Mouse (Mus musculus): Measurements from ENCODE around the gene Gtf2ird2. TPM values are rescaled to one million over a fixed set of nuclear protein-coding genes. Genes with fewer than 3 reads are reported as not detected.
A peak's percentile ranks its signal among the peaks of the same experiment; 100 is the strongest.

Gene Gtf2ird2
- polyA plus RNA-seq, 1 experiment from 2014 or later: 8.4 TPM

GRCm38 (mm10) chr5:134257349-134258031 lies 73.7 kb downstream of the Gtf2ird2 start:
- no peak overlapping the region for H3K27ac ChIP-seq
- no peak overlapping the region for H3K9ac ChIP-seq
- no peak overlapping the region for H3K4me2 ChIP-seq
- WGBS: 89% methylated on average over 13 of the region's 13 CpGs
- H3K9me3 ChIP-seq: no peaks in the 10 kb centered on the region
- no peaks in the 10 kb centered on the region for H3K27me3 ChIP-seq
- peaks cover 92% of the 10 kb centered on the region for H3K36me3 ChIP-seq
- ATAC-seq (ENCODE audit: insufficient number of reproducible peaks, low FRiP score, low TSS enrichment, low read depth): no peak
- H3K4me1 ChIP-seq: no peaks in the 10 kb centered on the region
- no peak overlapping the region for H3K4me3 ChIP-seq

- Histone ChIP-seq H3K9me3 (no peaks in the 10 kb centered on the region), H3K4me2 (no peak overlapping the region), H3K36me3 (peaks cover 92% of the 10 kb centered on the region), H3K9ac (no peak overlapping the region), H3K4me3 (no peak overlapping the region), H3K27ac (no peak overlapping the region), H3K27me3 (no peaks in the 10 kb centered on the region), H3K4me1 (no peaks in the 10 kb centered on the region)
- ATAC-seq (ENCODE audit: insufficient number of reproducible peaks, low FRiP score, low TSS enrichment, low read depth): no peak
- 78% methylated on average over 4 of the region's 4 CpGs for WGBS
Measured at GRCm38 (mm10) chr5:134258395-134258794, 74.6 kb downstream of the Gtf2ird2 start.

- no peaks in the 10 kb centered on the region for H3K9me3 ChIP-seq
- peaks cover 92% of the 10 kb centered on the region for H3K36me3 ChIP-seq
- no peak for ATAC-seq (ENCODE audit: insufficient number of reproducible peaks, low FRiP score, low TSS enrichment, low read depth)
- H3K4me3 ChIP-seq: no peak overlapping the region
- H3K4me2 ChIP-seq: no peak overlapping the region
- no peaks in the 10 kb centered on the region for H3K27me3 ChIP-seq
- no peak overlapping the region for H3K9ac ChIP-seq
- no peak overlapping the region for H3K27ac ChIP-seq
- no peaks in the 10 kb centered on the region for H3K4me1 ChIP-seq
- WGBS: 90% methylated on average over 2 of the region's 2 CpGs
Measured at GRCm38 (mm10) chr5:134258934-134259333, 75.1 kb downstream of the Gtf2ird2 start.

- Histone ChIP-seq H3K9me3 (no peaks in the 10 kb centered on the region), H3K4me1 (no peaks in the 10 kb centered on the region), H3K36me3 (peaks cover 92% of the 10 kb centered on the region), H3K4me3 (no peak overlapping the region), H3K4me2 (no peak overlapping the region), H3K9ac (no peak overlapping the region), H3K27me3 (no peaks in the 10 kb centered on the region), H3K27ac (no peak overlapping the region)
- WGBS: 91% methylated on average over 9 of the region's 9 CpGs
- ATAC-seq (ENCODE audit: insufficient number of reproducible peaks, low FRiP score, low TSS enrichment, low read depth): no peak
Measured at GRCm38 (mm10) chr5:134260001-134260636, 76.3 kb downstream of the Gtf2ird2 start.

- Histone ChIP-seq H3K4me3 (no peak overlapping the region), H3K9ac (no peak overlapping the region), H3K4me2 (no peak overlapping the region), H3K36me3 (peaks cover 93% of the 10 kb centered on the region), H3K9me3 (no peaks in the 10 kb centered on the region), H3K27ac (no peak overlapping the region), H3K4me1 (no peaks in the 10 kb centered on the region), H3K27me3 (no peaks in the 10 kb centered on the region)
- WGBS: 73% methylated on average over 2 of the region's 2 CpGs
- no peak for ATAC-seq (ENCODE audit: insufficient number of reproducible peaks, low FRiP score, low TSS enrichment, low read depth)
Measured at GRCm38 (mm10) chr5:134265890-134266289, 82.1 kb downstream of the Gtf2ird2 start.

GRCm38 (mm10) chr5:134266404-134266803 lies 82.6 kb downstream of the Gtf2ird2 start:
- Histone ChIP-seq H3K9me3 (no peaks in the 10 kb centered on the region), H3K36me3 (peaks cover 93% of the 10 kb centered on the region), H3K4me2 (no peak overlapping the region), H3K4me1 (no peaks in the 10 kb centered on the region), H3K27me3 (no peaks in the 10 kb centered on the region), H3K4me3 (no peak overlapping the region), H3K9ac (no peak overlapping the region), H3K27ac (no peak overlapping the region)
- peak; percentile 58; the same call in 1 of the 2 replicates for ATAC-seq (ENCODE audit: insufficient number of reproducible peaks, low FRiP score, low TSS enrichment, low read depth)
- WGBS: 87% methylated on average over 18 of the region's 18 CpGs

GRCm38 (mm10) chr5:134268751-134269150 lies 84.9 kb downstream of the Gtf2ird2 start:
- Histone ChIP-seq H3K4me1 (no peaks in the 10 kb centered on the region), H3K9me3 (no peaks in the 10 kb centered on the region), H3K27ac (no peak overlapping the region), H3K9ac (no peak overlapping the region), H3K4me2 (no peak overlapping the region), H3K27me3 (no peaks in the 10 kb centered on the region), H3K4me3 (no peak overlapping the region), H3K36me3 (peaks cover 91% of the 10 kb centered on the region)
- no peak for ATAC-seq (ENCODE audit: insufficient number of reproducible peaks, low FRiP score, low TSS enrichment, low read depth)
- 91% methylated on average over 8 of the region's 8 CpGs for WGBS

GRCm38 (mm10) chr5:134269751-134270150 lies 85.9 kb downstream of the Gtf2ird2 start:
- WGBS: 77% methylated on average over 5 of the region's 5 CpGs
- no peaks in the 10 kb centered on the region for H3K9me3 ChIP-seq
- no peak overlapping the region for H3K4me3 ChIP-seq
- H3K9ac ChIP-seq: no peak overlapping the region
- ATAC-seq (ENCODE audit: insufficient number of reproducible peaks, low FRiP score, low TSS enrichment, low read depth): no peak
- no peak overlapping the region for H3K27ac ChIP-seq
- H3K4me1 ChIP-seq: no peaks in the 10 kb centered on the region
- H3K4me2 ChIP-seq: no peak overlapping the region
- no peaks in the 10 kb centered on the region for H3K27me3 ChIP-seq
- H3K36me3 ChIP-seq: peaks cover 90% of the 10 kb centered on the region

GRCm38 (mm10) chr5:134270566-134270965 lies 86.7 kb downstream of the Gtf2ird2 start:
- no peak overlapping the region for H3K27ac ChIP-seq
- ATAC-seq (ENCODE audit: insufficient number of reproducible peaks, low FRiP score, low TSS enrichment, low read depth): no peak

GRCm38 (mm10) chr5:134271421-134271820 lies 87.6 kb downstream of the Gtf2ird2 start:
- 86% methylated on average over 11 of the region's 11 CpGs for WGBS
- no peak for ATAC-seq (ENCODE audit: insufficient number of reproducible peaks, low FRiP score, low TSS enrichment, low read depth)

More at GRCm38 (mm10) chr5:134270566-134270965, 86.7 kb downstream of the Gtf2ird2 start:
- Histone ChIP-seq H3K36me3 (peaks cover 91% of the 10 kb centered on the region), H3K9ac (no peak overlapping the region), H3K4me2 (no peak overlapping the region), H3K27me3 (no peaks in the 10 kb centered on the region), H3K9me3 (no peaks in the 10 kb centered on the region), H3K4me1 (0 out of 2 replicates have a peak, but pooled peaks cover 4% of the 10 kb centered on the region), H3K4me3 (no peak overlapping the region)
- 79% methylated on average over 4 of the region's 4 CpGs for WGBS

GRCm38 (mm10) chr5:134272761-134273160 lies 88.9 kb downstream of the Gtf2ird2 start:
- Histone ChIP-seq H3K27me3 (no peaks in the 10 kb centered on the region), H3K4me3 (no peak overlapping the region), H3K4me2 (no peak overlapping the region), H3K9ac (no peak overlapping the region), H3K36me3 (peaks cover 90% of the 10 kb centered on the region), H3K9me3 (no peaks in the 10 kb centered on the region), H3K4me1 (0 out of 2 replicates have a peak, but pooled peaks cover 4% of the 10 kb centered on the region), H3K27ac (no peak overlapping the region)
- no peak for ATAC-seq (ENCODE audit: insufficient number of reproducible peaks, low FRiP score, low TSS enrichment, low read depth)
- WGBS: 71% methylated on average over 11 of the region's 11 CpGs

More at GRCm38 (mm10) chr5:134271421-134271820, 87.6 kb downstream of the Gtf2ird2 start:
- no peak overlapping the region for H3K4me3 ChIP-seq
- H3K4me1 ChIP-seq: 0 out of 2 replicates have a peak, but pooled peaks cover 4% of the 10 kb centered on the region
- no peaks in the 10 kb centered on the region for H3K9me3 ChIP-seq
- no peak overlapping the region for H3K4me2 ChIP-seq
- H3K27me3 ChIP-seq: no peaks in the 10 kb centered on the region
- H3K36me3 ChIP-seq: peaks cover 89% of the 10 kb centered on the region
- no peak overlapping the region for H3K9ac ChIP-seq
- H3K27ac ChIP-seq: no peak overlapping the region

- Histone ChIP-seq H3K9me3 (no peaks in the 10 kb centered on the region), H3K4me2 (no peak overlapping the region), H3K27me3 (no peaks in the 10 kb centered on the region), H3K27ac (no peak overlapping the region), H3K4me1 (0 out of 2 replicates have a peak, but pooled peaks cover 4% of the 10 kb centered on the region), H3K36me3 (peaks cover 90% of the 10 kb centered on the region), H3K9ac (no peak overlapping the region), H3K4me3 (no peak overlapping the region)
- ATAC-seq (ENCODE audit: insufficient number of reproducible peaks, low FRiP score, low TSS enrichment, low read depth): no peak
- WGBS: 89% methylated on average over 8 of the region's 8 CpGs
Measured at GRCm38 (mm10) chr5:134273761-134274160, 89.9 kb downstream of the Gtf2ird2 start.

Data from limb, embryonic 15.5 days (tissue).